Mouse (Mus musculus) liver, postnatal 0 days (tissue): ENCODE data around the gene Hpcal1. TPM values are rescaled to one million over a fixed set of nuclear protein-coding genes. Genes with fewer than 3 reads are reported as not detected.

Source experiments
- ATAC-seq: fragments of 200-750 bp; cut with Nextera tagmentation; 2 replicates; pipeline ENCODE4 v1.8.0; 2017; ENCODE audit warnings: mild to moderate bottlenecking, moderate library complexity
- DNase-seq: peaks from one replicate; pipeline ENCODE4 v3.0.0-alpha.2; 2016
- H3K27ac ChIP-seq: fragments of 300-500 bp; sonication (generic); 2 replicates; pipeline ENCODE4 v1.5.1; 2014; ENCODE audit warnings: antibody characterized with exemption, moderate library complexity, mild to moderate bottlenecking, low read depth
- H3K27me3 ChIP-seq: fragments of 300-500 bp; sonication (generic); 2 replicates; pipeline ENCODE4 v1.6.1; 2014; ENCODE audit warnings: low read length, control low read depth, mixed read lengths; ENCODE audit not compliant: insufficient read depth
- H3K36me3 ChIP-seq: fragments of 300-500 bp; sonication (generic); replicated peaks from 2 replicates; pipeline ENCODE4 v1.6.1; 2014; ENCODE audit warnings: mild to moderate bottlenecking, control low read depth, low read length, moderate library complexity, mixed read lengths; ENCODE audit not compliant: insufficient read depth
- H3K4me1 ChIP-seq: fragments of 300-500 bp; sonication (generic); 2 replicates; pipeline ENCODE4 v1.6.1; 2014; ENCODE audit warnings: antibody characterized with exemption, mild to moderate bottlenecking, control low read depth; ENCODE audit not compliant: insufficient read depth
- H3K4me2 ChIP-seq: fragments of 300-500 bp; sonication (generic); 2 replicates; pipeline ENCODE4 v1.6.1; 2014; ENCODE audit warnings: low read depth, mild to moderate bottlenecking, low read length, moderate library complexity, mixed read lengths
- H3K4me3 ChIP-seq: fragments of 300-500 bp; sonication (generic); 2 replicates; pipeline ENCODE4 v1.5.1; 2014; ENCODE audit warnings: low read depth, low read length
- H3K9ac ChIP-seq: fragments of 300-500 bp; sonication (generic); replicated peaks from 2 replicates; pipeline ENCODE4 v1.6.1; 2014; ENCODE audit warnings: mild to moderate bottlenecking, moderate library complexity
- H3K9me3 ChIP-seq: fragments of 300-500 bp; sonication (generic); 2 replicates; pipeline ENCODE4 v1.6.1; 2016; ENCODE audit warnings: mild to moderate bottlenecking, control low read depth, low read length, mixed read lengths
- CTCF ChIP-seq: sonication (generic); IDR thresholded peaks from 2 replicates; pipeline ENCODE4 v1.5.1; 2016; ENCODE audit warnings: antibody characterized with exemption, low read depth
- EP300 ChIP-seq: IDR thresholded peaks from 2 replicates; pipeline ENCODE4 v1.6.1; 2016; ENCODE audit warnings: antibody characterized with exemption, low read depth, mild to moderate bottlenecking
- WGBS: fragments of 180-500 bp; shearing (Covaris S2); extraction: QIAGEN DNeasy Blood & Tissue Kit; methylation state at CpG from one replicate; pipeline ENCODE4 v1.1.7; 2014; ENCODE audit not compliant: insufficient replicate concordance; 5-methylcytosine and 5-hydroxymethylcytosine counted together
- polyA plus RNA-seq: library from polyadenylated mRNA; unstranded; fragments of >200 nt; fragmentation: Nextera tagmentation; extraction: Ambion mirVana; gene quantifications from 2 replicates; pipeline ENCODE4 v1.2.1, GENCODE M21; 2015

The Hpcal1 gene
- polyA plus RNA-seq, 1 experiment from 2014 or later: 20.8 TPM

- Histone ChIP-seq H3K27ac (no peak overlapping the region), H3K4me3 (no peak overlapping the region), H3K27me3 (no peaks in the 10 kb centered on the region), H3K9me3 (no peaks in the 10 kb centered on the region), H3K4me2 (no peak overlapping the region), H3K9ac (no peak overlapping the region), H3K36me3 (no peaks in the 10 kb centered on the region), H3K4me1 (peaks cover 46% of the 10 kb centered on the region)
- no peak for TF ChIP-seq EP300
- no peak for TF ChIP-seq CTCF
- no peak for DNase-seq
- ATAC-seq: no peak
- 62% methylated on average over 3 of the region's 3 CpGs for WGBS
Observed at GRCm38 (mm10) chr12:17737808-17738207, 47.2 kb downstream of the Hpcal1 start.

GRCm38 (mm10) chr12:17738473-17738872 is 47.8 kb downstream of the Hpcal1 start:
- Histone ChIP-seq H3K36me3 (no peaks in the 10 kb centered on the region), H3K4me1 (peaks cover 45% of the 10 kb centered on the region)
- DNase-seq: peak; percentile 46

GRCm38 (mm10) chr12:17740226-17740625 is 49.6 kb downstream of the Hpcal1 start:
- DNase-seq: no peak
- Histone ChIP-seq H3K4me1 (peaks cover 38% of the 10 kb centered on the region), H3K27me3 (no peaks in the 10 kb centered on the region), H3K9ac (no peak overlapping the region), H3K9me3 (no peaks in the 10 kb centered on the region), H3K36me3 (no peaks in the 10 kb centered on the region), H3K27ac (no peak overlapping the region), H3K4me3 (no peak overlapping the region), H3K4me2 (no peak overlapping the region)
- ATAC-seq: no peak
- no peak for TF ChIP-seq CTCF
- TF ChIP-seq EP300: no peak
- WGBS: 69% methylated on average over 1 of the region's 1 CpGs

More at GRCm38 (mm10) chr12:17738473-17738872, 47.8 kb downstream of the Hpcal1 start:
- Histone ChIP-seq H3K27me3 (no peaks in the 10 kb centered on the region), H3K4me2 (no peak overlapping the region), H3K4me3 (no peak overlapping the region), H3K9me3 (no peaks in the 10 kb centered on the region), H3K27ac (no peak overlapping the region), H3K9ac (no peak overlapping the region)
- WGBS: 53% methylated on average over 6 of the region's 6 CpGs
- ATAC-seq: peak; percentile 68
- TF ChIP-seq EP300: 0 out of 2 replicates have a peak, but pooled peaks have one; percentile 33
- TF ChIP-seq CTCF: no peak

GRCm38 (mm10) chr12:17741637-17742364 is 51.1 kb downstream of the Hpcal1 start:
- Histone ChIP-seq H3K4me3 (no peak overlapping the region), H3K27ac (no peak overlapping the region), H3K27me3 (no peaks in the 10 kb centered on the region), H3K4me1 (peaks cover 46% of the 10 kb centered on the region), H3K36me3 (no peaks in the 10 kb centered on the region), H3K9me3 (no peaks in the 10 kb centered on the region), H3K9ac (no peak overlapping the region), H3K4me2 (no peak overlapping the region)
- 58% methylated on average over 17 of the region's 17 CpGs for WGBS
- TF ChIP-seq EP300 (no peak), CTCF (no peak)
- ATAC-seq (peak; percentile 43), DNase-seq (no peak)

DNA sequence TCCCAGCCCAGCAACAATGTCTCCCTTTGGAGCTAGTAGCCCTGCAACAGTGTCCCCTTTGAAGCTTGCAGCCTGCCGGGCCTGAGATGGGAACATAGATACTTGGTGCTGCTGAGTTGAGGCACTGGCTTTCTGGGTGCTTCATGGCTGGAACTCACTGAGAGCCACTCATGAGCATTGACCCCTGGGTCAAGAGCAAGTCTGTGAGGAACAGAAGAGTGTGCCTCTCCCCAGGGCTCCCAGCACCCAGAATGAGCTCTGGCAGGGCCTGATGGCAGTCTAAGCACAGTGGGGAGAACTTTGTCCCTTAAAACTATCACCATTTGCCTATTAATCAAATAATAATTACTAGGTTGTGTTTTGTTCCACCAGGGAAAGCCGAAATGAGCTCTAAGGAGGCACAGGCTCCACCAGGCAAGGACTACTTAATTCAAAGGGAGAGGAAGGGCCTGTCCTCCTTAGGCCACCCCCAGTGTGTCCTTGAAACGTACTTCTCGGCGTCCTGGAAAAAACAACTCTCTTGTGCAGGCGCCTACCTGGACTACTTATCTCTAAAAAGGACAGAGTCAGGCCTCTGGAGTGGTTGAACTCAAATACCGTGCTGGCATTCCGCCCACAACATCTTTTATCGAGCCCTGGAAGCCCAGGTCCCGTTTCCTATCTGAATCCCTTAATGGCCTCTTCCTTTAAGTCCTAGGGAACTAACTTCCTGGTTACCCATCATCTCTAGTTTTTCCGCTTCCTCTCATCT is 52.1 kb downstream of the Hpcal1 start:
- no peaks in the 10 kb centered on the region for H3K9me3 ChIP-seq
- TF ChIP-seq EP300 (no peak), CTCF (no peak)
- DNase-seq: no peak
- H3K27me3 ChIP-seq: no peaks in the 10 kb centered on the region
- no peak overlapping the region for H3K4me2 ChIP-seq
- H3K36me3 ChIP-seq: no peaks in the 10 kb centered on the region
- ATAC-seq: no peak
- WGBS: 65% methylated on average over 11 of the region's 11 CpGs
- no peak overlapping the region for H3K4me3 ChIP-seq
- no peak overlapping the region for H3K9ac ChIP-seq
- H3K27ac ChIP-seq: no peak overlapping the region
- H3K4me1 ChIP-seq: peaks cover 49% of the 10 kb centered on the region

- no peaks in the 10 kb centered on the region for H3K9me3 ChIP-seq
- no peaks in the 10 kb centered on the region for H3K36me3 ChIP-seq
- TF ChIP-seq CTCF (no peak), EP300 (no peak)
- ATAC-seq (no peak), DNase-seq (no peak)
- no peaks in the 10 kb centered on the region for H3K27me3 ChIP-seq
- peaks cover 56% of the 10 kb centered on the region for H3K4me1 ChIP-seq
- H3K4me2 ChIP-seq: no peak overlapping the region
- no peak overlapping the region for H3K4me3 ChIP-seq
- 74% methylated on average over 7 of the region's 7 CpGs for WGBS
- no peak overlapping the region for H3K27ac ChIP-seq
- no peak overlapping the region for H3K9ac ChIP-seq
Observed at GRCm38 (mm10) chr12:17745431-17745830, 54.8 kb downstream of the Hpcal1 start.
